Mouse (Mus musculus) yolk sac, embryonic 10.5 days (tissue): Measurements from ENCODE around the gene Dpf1.
A peak's percentile ranks its signal among the peaks of the same experiment; 100 is the strongest.

Source experiments
- DNase-seq: peaks from one replicate; pipeline ENCODE4 v3.0.0-alpha.2; 2017; ENCODE audit warnings: low spot score

Gene Dpf1

DNA sequence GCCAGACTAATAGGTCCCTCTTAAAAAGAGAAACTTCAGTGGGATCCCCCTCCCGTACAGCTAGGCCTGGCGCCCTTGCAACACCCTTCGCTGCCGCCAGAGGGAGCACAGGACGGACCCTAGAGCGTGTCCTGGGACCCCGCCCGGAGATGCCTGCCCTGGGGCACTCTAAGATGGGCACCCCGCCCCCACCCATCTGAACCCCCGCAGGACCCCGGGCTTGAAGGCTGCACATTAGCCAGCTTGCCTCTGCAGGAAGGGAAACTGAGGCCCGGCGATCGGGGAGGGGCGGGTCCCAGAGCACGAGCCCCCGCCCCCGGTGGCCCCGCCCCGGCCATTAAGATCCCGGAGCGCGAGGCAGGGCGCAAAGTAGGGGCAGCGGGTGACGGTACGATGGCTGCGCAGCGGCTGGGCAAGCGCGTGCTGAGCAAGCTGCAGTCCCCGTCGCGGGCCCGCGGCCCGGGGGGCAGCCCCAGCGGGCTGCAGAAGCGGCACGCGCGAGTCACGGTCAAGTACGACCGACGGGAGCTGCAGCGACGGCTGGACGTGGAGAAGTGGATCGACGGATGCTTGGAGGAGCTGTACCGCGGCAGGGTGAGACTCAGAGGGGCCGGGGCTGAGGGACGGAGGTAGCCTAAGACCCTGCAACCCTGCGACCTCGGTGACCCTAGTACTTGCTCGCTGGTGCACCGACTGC lies 14.7 kb upstream of the Dpf1 start, which contains the start of gene Ppp1r14a:
Gene Ppp1r14a, plus strand, starts transcription at position 367 of the 697 bp plus-strand sequence.
- DNase-seq = peak; percentile 81

GRCm38 (mm10) chr7:29289856-29290255 lies 13.9 kb upstream of the Dpf1 start:
- no peak for DNase-seq

DNA sequence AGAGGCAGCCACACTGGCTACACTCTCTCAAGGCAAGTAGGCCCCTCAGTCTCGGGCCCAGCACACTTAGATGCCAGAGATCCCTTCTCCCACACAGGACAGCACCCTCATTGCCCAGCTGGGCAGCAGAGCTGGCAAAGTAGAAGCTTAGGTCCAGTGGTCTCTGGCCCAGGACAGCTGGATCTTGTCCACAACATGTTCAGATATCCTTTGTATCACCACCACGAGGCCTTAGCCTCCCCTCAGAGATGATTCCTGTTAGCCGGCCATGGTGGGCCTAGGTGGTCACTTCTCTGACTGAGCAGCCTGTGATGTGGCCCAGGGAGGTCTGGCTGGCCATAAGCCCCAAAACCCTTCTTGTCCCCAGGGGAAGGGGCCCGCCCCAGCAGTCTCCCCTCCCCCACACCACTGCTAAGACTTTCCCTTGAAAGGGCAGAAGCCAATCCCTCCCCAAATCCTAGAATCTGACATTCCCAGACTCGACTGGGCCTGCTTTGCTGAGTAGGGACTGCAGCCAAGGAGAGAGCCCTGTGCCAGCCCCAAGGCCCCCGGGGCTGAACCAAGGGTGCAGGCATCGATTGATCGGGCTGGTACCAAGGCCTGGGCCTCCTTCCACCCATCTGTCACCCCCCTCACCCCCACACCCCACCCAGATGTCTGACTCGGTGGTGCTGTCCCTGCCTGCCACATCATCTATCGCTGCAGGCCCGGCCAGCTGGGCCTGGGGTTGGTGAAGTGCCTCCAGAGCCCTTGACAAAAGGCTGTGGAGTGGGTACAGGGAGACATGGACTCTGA lies 12.9 kb upstream of the Dpf1 start:
- peak; percentile 60 for DNase-seq

GRCm38 (mm10) chr7:29291616-29292457 lies 11.9 kb upstream of the Dpf1 start:
- peak; percentile 62 for DNase-seq

DNA sequence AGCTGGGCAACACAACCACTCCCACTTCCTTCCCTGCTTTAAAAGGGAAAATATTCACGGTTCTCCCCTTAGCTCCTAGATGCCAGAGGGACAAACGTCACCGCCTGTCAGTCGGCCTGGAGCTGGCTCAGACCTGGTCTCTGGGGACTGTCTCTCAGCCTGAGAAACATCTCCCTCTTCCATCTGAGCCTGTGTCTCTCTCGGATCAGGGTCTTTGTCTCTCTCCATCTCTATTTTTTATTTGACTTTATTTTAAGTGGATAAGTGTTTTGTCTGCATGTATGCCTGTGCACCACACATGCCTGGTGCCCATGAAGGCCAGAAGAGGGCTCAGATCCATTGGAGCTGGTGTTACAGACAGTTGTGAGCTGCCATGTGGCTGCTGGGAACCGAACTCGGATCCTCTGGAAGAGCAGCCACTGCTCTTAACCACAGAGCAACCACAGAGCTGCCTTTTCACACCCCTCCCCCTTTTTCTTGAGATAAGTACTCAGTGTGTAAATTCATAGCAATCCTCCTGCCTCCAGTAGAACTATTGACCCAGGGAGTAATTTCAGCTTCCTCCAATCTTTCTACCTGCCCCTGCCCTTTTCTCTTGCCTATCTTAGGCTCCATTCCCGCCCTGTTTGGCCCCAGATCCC lies 11.2 kb upstream of the Dpf1 start:
- peak; percentile 38 for DNase-seq

GRCm38 (mm10) chr7:29293131-29294065 lies 10.4 kb upstream of the Dpf1 start:
- DNase-seq = no peak

DNA sequence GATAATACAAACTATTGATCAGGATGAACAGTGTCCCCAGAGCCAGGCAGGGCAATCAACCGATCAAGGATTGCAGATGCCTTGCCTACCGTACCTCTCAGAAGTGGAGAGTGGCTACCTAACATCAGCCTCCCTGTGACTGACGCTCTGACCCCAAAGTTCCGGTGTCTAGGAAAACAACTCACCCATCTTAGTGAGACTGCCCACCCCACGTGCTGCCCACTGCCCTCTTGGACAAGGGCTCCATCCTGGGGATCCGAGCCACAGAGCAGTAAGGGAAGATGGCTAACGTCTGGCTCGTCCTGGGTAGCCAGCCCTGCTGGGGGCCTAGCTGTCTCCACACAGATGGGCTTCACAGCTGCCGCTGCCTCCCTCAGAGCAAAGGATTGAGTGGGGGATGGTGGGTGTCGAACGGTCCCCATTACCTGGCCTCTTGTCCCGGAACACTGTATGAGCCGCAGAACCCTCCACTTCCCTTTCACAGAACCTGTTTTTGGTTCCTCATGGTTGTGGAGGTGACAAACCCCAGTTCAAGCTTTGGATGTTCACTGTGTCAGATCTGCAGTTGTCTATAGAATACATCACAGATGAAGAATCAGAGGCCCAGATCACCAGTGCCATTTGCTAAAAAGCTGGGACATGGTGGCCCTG lies 9.5 kb upstream of the Dpf1 start:
- no peak for DNase-seq

DNA sequence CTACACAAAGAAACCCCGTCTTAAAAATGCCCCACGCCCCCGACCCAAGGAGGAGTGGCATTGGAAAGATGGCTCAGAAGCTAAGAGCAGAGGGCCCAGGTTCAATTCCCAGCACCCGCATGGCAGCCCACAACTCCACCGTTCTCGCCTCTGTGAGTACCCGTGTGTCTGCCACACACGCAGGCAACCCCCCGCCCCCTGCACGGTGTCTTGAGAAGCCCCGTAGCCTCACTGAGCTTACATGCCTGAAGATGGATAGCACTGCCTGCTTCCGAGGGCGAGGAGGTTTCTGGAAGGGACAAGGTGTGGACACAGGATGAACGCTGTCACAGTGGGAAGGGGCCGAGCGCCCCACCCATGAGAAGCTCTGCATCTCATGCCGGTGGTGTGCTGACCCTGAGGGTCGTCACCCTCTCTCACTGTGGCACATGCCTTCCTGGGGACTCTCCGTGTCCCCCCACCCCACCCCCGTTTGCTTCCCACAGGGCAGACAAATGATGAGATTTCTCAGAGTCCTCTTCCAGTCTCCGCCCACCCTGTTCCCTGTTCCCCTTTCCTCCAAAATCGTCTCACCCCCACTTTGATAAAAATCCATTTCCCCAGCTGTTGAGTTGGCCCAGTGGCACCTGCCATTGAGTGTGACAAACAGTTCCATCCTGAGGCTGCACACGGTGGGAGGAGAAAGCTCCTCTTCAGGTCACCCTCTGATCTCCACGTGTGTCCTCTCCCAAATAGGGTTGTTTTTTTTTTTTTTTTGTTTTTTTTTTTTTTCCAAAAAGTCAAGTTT lies 7.7 kb upstream of the Dpf1 start:
- no peak for DNase-seq

GRCm38 (mm10) chr7:29296998-29297397 lies 6.8 kb upstream of the Dpf1 start:
- no peak for DNase-seq

DNA sequence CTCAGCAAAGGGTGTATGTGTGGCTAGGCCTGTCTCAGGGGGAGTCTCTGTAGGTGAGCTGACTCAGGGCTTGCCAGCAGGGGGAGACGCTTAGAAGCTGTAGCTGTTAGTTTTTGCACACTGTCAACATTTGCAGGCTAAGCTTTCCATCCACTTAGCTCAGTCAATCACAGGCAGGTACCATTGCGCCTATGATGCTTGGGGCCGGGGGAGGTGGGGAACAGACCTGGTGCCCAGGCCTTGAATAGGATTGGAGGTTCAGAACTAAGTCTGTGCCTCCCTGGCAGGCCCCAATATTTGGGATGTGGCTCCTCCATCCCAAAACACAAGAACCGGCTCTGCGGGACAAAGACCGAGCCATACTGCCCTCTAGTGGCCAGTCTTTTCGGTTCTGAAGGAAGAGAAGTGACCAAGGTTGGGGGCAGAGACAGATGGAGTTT lies 2.6 kb upstream of the Dpf1 start:
- peak; percentile 71 for DNase-seq

DNA sequence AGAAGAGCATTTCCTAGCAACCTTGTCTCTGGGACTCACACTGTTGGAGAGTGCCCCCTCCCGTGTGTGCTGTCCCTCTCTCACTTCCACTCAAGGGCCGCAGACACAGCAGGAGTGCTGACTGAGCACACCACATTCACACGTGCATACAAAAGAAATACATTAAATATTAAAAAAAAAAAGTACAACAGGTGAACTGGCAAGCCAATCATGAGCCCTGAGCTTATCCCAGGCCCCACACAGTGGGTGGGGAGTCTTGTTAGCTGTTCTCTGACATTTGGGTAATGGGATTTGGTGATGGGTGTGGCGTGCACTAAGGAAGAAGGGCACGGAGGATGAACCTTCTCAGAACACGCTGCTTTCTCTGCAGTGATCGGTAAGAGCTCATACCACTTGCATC lies 1.1 kb upstream of the Dpf1 start:
- no peak for DNase-seq

- no peak for DNase-seq
Observed at GRCm38 (mm10) chr7:29304463-29305262, 912 bp downstream of the Dpf1 start.

GRCm38 (mm10) chr7:29305263-29305988 lies 1.7 kb downstream of the Dpf1 start:
- no peak for DNase-seq

GRCm38 (mm10) chr7:29306108-29306507 lies 2.4 kb downstream of the Dpf1 start:
- DNase-seq = no peak

GRCm38 (mm10) chr7:29306619-29307018 lies 2.9 kb downstream of the Dpf1 start:
- no peak for DNase-seq

DNA sequence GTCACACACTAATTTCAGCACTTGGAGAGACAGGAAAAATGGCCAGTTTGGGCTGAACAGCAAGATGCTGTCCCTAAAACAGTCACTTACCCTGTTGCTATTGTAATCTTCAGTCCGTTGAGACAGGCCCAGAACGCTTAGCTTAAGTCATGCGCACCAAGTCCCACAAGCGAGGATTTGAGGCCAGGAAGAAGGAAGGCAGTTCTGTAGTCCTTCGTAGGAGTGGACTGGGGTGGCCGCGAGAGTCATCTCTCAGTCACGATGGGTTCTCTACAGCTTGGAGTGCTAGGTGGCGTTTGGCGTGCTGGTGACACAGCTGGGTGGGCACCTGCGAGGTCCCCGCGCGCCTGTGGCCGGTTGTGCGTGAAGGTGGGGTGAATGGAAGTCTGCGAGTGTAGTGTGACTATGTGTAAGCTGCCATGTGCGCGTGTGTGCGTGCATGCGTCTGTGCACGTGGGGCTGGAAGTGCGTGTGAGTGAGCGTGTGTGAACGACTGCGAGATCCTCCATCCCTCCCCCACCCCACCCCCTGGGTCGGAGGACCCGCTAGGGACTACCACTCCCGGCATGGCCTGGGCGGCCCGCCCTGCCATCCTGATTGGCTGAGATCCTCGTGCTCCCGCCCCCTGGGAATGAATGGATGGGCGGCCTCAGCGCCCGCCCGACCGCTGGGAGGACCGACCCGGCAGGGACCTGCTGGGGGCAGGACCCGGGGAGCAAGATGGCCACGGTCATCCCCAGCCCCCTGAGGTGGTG lies 3.8 kb downstream of the Dpf1 start:
- DNase-seq = peak; percentile 93

GRCm38 (mm10) chr7:29309221-29309721 lies 5.5 kb downstream of the Dpf1 start:
- peak; percentile 52 for DNase-seq
